Mouse (Mus musculus) brain, embryonic 14.5 days (tissue): ENCODE measurements around the gene Gm17581.

Experiments
- CTCF ChIP-seq: fragments of 200-500 bp; IDR thresholded peaks from 2 replicates; pipeline ENCODE4 v1.5.1; 2012; ENCODE audit warnings: inconsistent platforms, mild to moderate bottlenecking, moderate library complexity, borderline replicate concordance; ENCODE audit not compliant: insufficient read depth, insufficient read length; ENCODE audit errors: extremely low read depth
- POLR2A ChIP-seq: fragments of 200-500 bp; IDR thresholded peaks from 2 replicates; pipeline ENCODE4 v1.6.1; 2012; ENCODE audit warnings: mild to moderate bottlenecking, inconsistent platforms, borderline replicate concordance; ENCODE audit not compliant: poor library complexity, insufficient read depth, insufficient read length, severe bottlenecking; ENCODE audit errors: extremely low read depth

DNA sequence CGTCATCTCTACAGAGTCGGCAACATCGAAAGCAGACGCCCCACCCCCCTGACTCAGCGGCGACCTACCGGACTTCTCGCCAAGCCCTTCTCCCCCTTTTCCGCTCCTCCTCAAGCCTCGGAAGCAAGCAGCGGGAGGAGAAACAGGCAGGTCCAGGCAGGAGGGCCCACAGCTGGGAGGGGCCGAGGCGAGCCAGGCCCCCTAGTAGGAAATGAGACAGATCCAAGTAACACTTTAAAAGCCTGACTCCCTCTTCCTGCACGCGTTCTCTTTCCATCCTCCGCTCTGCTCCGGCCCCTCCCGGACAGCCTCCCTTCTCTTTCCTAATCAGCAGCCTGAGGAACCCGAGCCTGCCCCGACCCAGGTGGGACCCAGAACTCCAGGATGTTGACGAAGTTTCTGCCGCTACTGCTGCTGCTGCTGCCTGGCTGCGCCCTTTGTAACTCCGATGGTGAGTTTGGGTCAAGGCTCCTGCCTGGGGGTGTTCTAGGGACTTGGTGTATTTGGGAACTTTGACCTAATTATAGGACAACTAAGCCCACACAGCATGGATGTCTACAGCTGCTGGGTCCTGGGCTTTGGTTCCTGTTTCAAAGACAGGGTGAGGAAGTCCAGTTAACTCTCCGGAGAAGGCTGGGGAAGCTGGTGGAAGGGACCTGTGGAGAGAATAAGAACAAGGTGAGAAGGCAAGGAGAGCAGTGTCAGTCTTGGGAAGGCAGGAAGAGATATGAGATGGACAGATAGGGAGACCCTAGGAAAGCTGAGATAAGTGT lies 15.5 kb upstream of the Gm17581 start, which contains the start of gene Procr:
- TF ChIP-seq CTCF, result no peak
- TF ChIP-seq POLR2A, result no peak
